Mouse (Mus musculus) midbrain, embryonic 11.5 days (tissue): ENCODE measurements at regions not wholly inside any gene's neighbourhood (a gene's known extent, or its start where the extent isn't known, plus 50 kb on each side); places are given as distances from the start of the nearest gene placed in this dataset.

ENCODE experiments used
- ATAC-seq: fragments of 200-750 bp; cut with Nextera tagmentation; 2 replicates; pipeline ENCODE4 v1.8.0; 2017; ENCODE audit warnings: moderate TSS enrichment, moderate library complexity; ENCODE audit not compliant: low FRiP score
- DNase-seq: peaks from one replicate; pipeline ENCODE4 v3.0.0; 2015; ENCODE audit warnings: low spot score; ENCODE audit errors: missing footprints
- H3K27ac ChIP-seq: fragments of 300-500 bp; sonication (generic); 2 replicates; pipeline ENCODE4 v1.5.1; 2014; ENCODE audit warnings: low read depth, low read length
- H3K27me3 ChIP-seq: fragments of 300-500 bp; sonication (generic); 2 replicates; pipeline ENCODE4 v1.6.1; 2014; ENCODE audit warnings: mild to moderate bottlenecking, low read length, moderate library complexity, mixed read lengths; ENCODE audit not compliant: control insufficient read depth, insufficient read depth
- H3K36me3 ChIP-seq: fragments of 300-500 bp; sonication (generic); 2 replicates; pipeline ENCODE4 v1.6.1; 2014; ENCODE audit warnings: mild to moderate bottlenecking, low read length, moderate library complexity, mixed read lengths; ENCODE audit not compliant: control insufficient read depth, insufficient read depth
- H3K4me1 ChIP-seq: fragments of 300-500 bp; sonication (generic); 2 replicates; pipeline ENCODE4 v1.6.1; 2014; ENCODE audit warnings: low read length; ENCODE audit not compliant: control insufficient read depth, insufficient read depth
- H3K4me2 ChIP-seq: fragments of 300-500 bp; sonication (generic); 2 replicates; pipeline ENCODE4 v1.6.1; 2014; ENCODE audit warnings: mild to moderate bottlenecking, moderate library complexity
- H3K4me3 ChIP-seq: fragments of 300-500 bp; sonication (generic); 2 replicates; pipeline ENCODE4 v1.5.1; 2014; ENCODE audit warnings: low read depth, low read length
- H3K9ac ChIP-seq: fragments of 300-500 bp; sonication (generic); 2 replicates; pipeline ENCODE4 v1.6.1; 2014; ENCODE audit warnings: low read length
- H3K9me3 ChIP-seq: fragments of 300-500 bp; sonication (generic); 2 replicates; pipeline ENCODE4 v1.6.1; 2016; ENCODE audit warnings: low read length; ENCODE audit not compliant: control insufficient read depth
- WGBS: fragments of 180-500 bp; shearing (Covaris S2); extraction: QIAGEN DNeasy Blood & Tissue Kit; methylation state at CpG from one replicate; pipeline ENCODE4 v1.1.7; 2014; 5-methylcytosine and 5-hydroxymethylcytosine counted together

- Histone ChIP-seq H3K9ac (no peak overlapping the region), H3K4me1 (no peaks in the 10 kb centered on the region), H3K27me3 (no peaks in the 10 kb centered on the region), H3K27ac (no peak overlapping the region), H3K4me2 (no peak overlapping the region), H3K9me3 (no peaks in the 10 kb centered on the region), H3K4me3 (no peak overlapping the region), H3K36me3 (no peaks in the 10 kb centered on the region)
- WGBS, result 87% methylated on average over 7 of the region's 7 CpGs
- ATAC-seq (no peak), DNase-seq (no peak)
Observed at GRCm38 (mm10) chr3:126538516-126538915, 57.6 kb upstream of the Camk2d start.

GRCm38 (mm10) chr3:126541105-126541504, 55.0 kb upstream of the Camk2d start:
- 94% methylated on average over 4 of the region's 4 CpGs for WGBS
- H3K27me3 ChIP-seq, result no peaks in the 10 kb centered on the region

More at GRCm38 (mm10) chr3:126541105-126541504, 55.0 kb upstream of the Camk2d start:
- H3K4me2 ChIP-seq, result no peak overlapping the region
- DNase-seq (no peak), ATAC-seq (no peak)
- H3K27ac ChIP-seq, result no peak overlapping the region
- no peaks in the 10 kb centered on the region for H3K4me1 ChIP-seq
- no peaks in the 10 kb centered on the region for H3K9me3 ChIP-seq
- H3K9ac ChIP-seq, result no peak overlapping the region
- H3K4me3 ChIP-seq, result no peak overlapping the region
- no peaks in the 10 kb centered on the region for H3K36me3 ChIP-seq
